Mouse (Mus musculus) urinary bladder, postnatal 25 days (tissue): ENCODE results near the gene Hoxc9.

Source experiments
- DNase-seq: peaks from one replicate; pipeline ENCODE4 v3.0.0; 2022; ENCODE audit warnings: low spot score

The Hoxc9 gene

GRCm38 (mm10) chr15:103021544-103021943 is 45.3 kb downstream of the Hoxc9 start:
- no peak for DNase-seq

GRCm38 (mm10) chr15:103024131-103024530 is 47.9 kb downstream of the Hoxc9 start:
- no peak for DNase-seq

GRCm38 (mm10) chr15:103027266-103028235 is 51.3 kb downstream of the Hoxc9 start:
- DNase-seq = no peak

- no peak for DNase-seq
These were observed 52.8 kb downstream of the Hoxc9 start for GRCm38 (mm10) chr15:103028916-103029512.

GRCm38 (mm10) chr15:103030142-103030541 is 53.9 kb downstream of the Hoxc9 start:
- DNase-seq = no peak

GRCm38 (mm10) chr15:103032167-103032566 is 55.9 kb downstream of the Hoxc9 start:
- no peak for DNase-seq

GRCm38 (mm10) chr15:103032646-103033575 is 56.7 kb downstream of the Hoxc9 start:
- DNase-seq = no peak

GRCm38 (mm10) chr15:103034043-103034806 is 58.0 kb downstream of the Hoxc9 start:
- no peak for DNase-seq
